ENCODE assay signal across 10 mouse cellular contexts in the genomic region with DNA sequence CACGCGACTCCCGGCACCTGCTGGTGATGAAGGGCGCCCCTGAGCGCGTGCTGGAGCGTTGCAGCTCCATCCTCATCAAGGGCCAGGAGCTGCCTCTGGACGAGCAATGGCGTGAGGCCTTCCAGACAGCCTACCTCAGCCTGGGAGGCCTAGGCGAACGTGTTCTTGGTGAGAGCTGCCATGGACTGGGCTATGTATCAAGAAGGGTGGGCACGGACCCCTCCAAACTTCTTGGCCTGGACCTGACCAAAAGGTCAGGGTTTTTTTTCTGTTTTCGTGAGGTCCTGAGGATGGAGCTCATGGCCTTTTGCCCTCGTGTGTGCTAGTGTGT. TPM values are rescaled to one million over a fixed set of nuclear protein-coding genes. Genes with fewer than 3 reads are reported as not detected.
A peak's percentile ranks its signal among the peaks of the same experiment; 100 is the strongest.
DNase-seq lines count a peak whose midpoint lies in the region; ATAC-seq and TF ChIP-seq lines count a peak whose summit lies in the region.
"Had no signal": no experiment of that assay in that cellular context is flagged by ENCODE, and none has a peak within 500 bp of the region (broad histone marks: within the 10 kb centered on the region; RNA-seq: fewer than 3 reads in every experiment).

No protein-coding gene starts in this region.

- H3K9me3 ChIP-seq in heart, embryonic 11.5 days (replicated peaks; ENCODE audit: control insufficient read depth, low read length), result no peaks in the 10 kb centered on the region
- no peaks in the 10 kb centered on the region for H3K9me3 ChIP-seq in ES-Bruce4 (replicated peaks; ENCODE audit: control insufficient read depth, insufficient read depth, low read length, poor library complexity, severe bottlenecking)
- H3K9me3 ChIP-seq in forebrain, postnatal 0 days (ENCODE audit: low read length), result no peaks in the 10 kb centered on the region
- H3K9me3 ChIP-seq in liver, embryonic 15.5 days (replicated peaks), result no peaks in the 10 kb centered on the region

- no peak for TF ChIP-seq EP300 in ES-Bruce4 (IDR thresholded peaks at IDR 0.05; ENCODE audit: insufficient read depth, low read depth, low read length)

- TF ChIP-seq POLR2A in ES-Bruce4 (IDR thresholded peaks at IDR 0.05; ENCODE audit: insufficient read depth, low read length), result no peak

- 12% methylated on average over 14 of the region's 14 CpGs for WGBS in heart, embryonic 11.5 days (ENCODE audit: insufficient replicate concordance)
- WGBS in forebrain, postnatal 0 days, result 8% methylated on average over 14 of the region's 14 CpGs
- WGBS in liver, embryonic 15.5 days (ENCODE audit: insufficient replicate concordance), result 13% methylated on average over 14 of the region's 14 CpGs

- H3K4me2 ChIP-seq in heart, embryonic 11.5 days, result peak overlapping the region; percentile 56
- H3K4me2 ChIP-seq in forebrain, postnatal 0 days (ENCODE audit: low read depth), result peak overlapping the region; percentile 59
- peak overlapping the region; percentile 70 for H3K4me2 ChIP-seq in liver, embryonic 15.5 days

- H3K27ac ChIP-seq in heart, embryonic 11.5 days (ENCODE audit: low read depth, low read length), result no peak overlapping the region
- no peak overlapping the region for H3K27ac ChIP-seq in ES-Bruce4 (ENCODE audit: insufficient read depth, low read length)
- H3K27ac ChIP-seq in forebrain, postnatal 0 days (ENCODE audit: low read depth, low read length), result no peak overlapping the region
- no peak overlapping the region for H3K27ac ChIP-seq in liver, embryonic 15.5 days (replicated peaks)

- no peak for TF ChIP-seq CTCF in ES-Bruce4 (IDR thresholded peaks at IDR 0.05; ENCODE audit: low read depth, low read length)
- TF ChIP-seq CTCF in forebrain, postnatal 0 days (IDR thresholded peaks at IDR 0.05; ENCODE audit: low read depth), result peak; percentile 11; the same call in 1 of the 2 replicates

- H3K27me3 ChIP-seq in heart, embryonic 11.5 days (ENCODE audit: control insufficient read depth, insufficient read depth, low read length), result peaks cover 46% of the 10 kb centered on the region
- no peaks in the 10 kb centered on the region; the same call in 1 of the 2 replicates for H3K27me3 ChIP-seq in ES-Bruce4 (ENCODE audit: control insufficient read depth, insufficient read depth, low read length, poor library complexity, severe bottlenecking)
- 0 out of 2 replicates have a peak, but pooled peaks cover 8% of the 10 kb centered on the region for H3K27me3 ChIP-seq in forebrain, postnatal 0 days (ENCODE audit: insufficient read depth, low read length)
- H3K27me3 ChIP-seq in liver, embryonic 15.5 days, result peaks cover 33% of the 10 kb centered on the region

- H3K36me3 ChIP-seq in heart, embryonic 11.5 days (ENCODE audit: control insufficient read depth, insufficient read depth, low read length), result no peaks in the 10 kb centered on the region
- H3K36me3 ChIP-seq in ES-Bruce4 (ENCODE audit: control insufficient read depth, insufficient read depth, low read length, poor library complexity, severe bottlenecking), result no peaks in the 10 kb centered on the region
- H3K36me3 ChIP-seq in forebrain, postnatal 0 days (ENCODE audit: insufficient read depth), result no peaks in the 10 kb centered on the region
- no peaks in the 10 kb centered on the region for H3K36me3 ChIP-seq in liver, embryonic 15.5 days (replicated peaks)

- H3K9ac ChIP-seq in heart, embryonic 11.5 days (ENCODE audit: low read depth, low read length), result no peak overlapping the region
- H3K9ac ChIP-seq in ES-Bruce4 (ENCODE audit: low read depth, poor library complexity, severe bottlenecking), result no peak overlapping the region
- 0 out of 2 replicates have a peak overlapping the region, but pooled peaks have one; percentile 33 for H3K9ac ChIP-seq in forebrain, postnatal 0 days
- no peak overlapping the region for H3K9ac ChIP-seq in liver, embryonic 15.5 days

- intact Hi-C loops in gastrocnemius, postnatal 14 days (cut with DNase I; ENCODE audit: low total_unique reads), result no loop called here

- H3K4me1 ChIP-seq in heart, embryonic 11.5 days (ENCODE audit: control insufficient read depth, insufficient read depth, low read length), result no peaks in the 10 kb centered on the region
- H3K4me1 ChIP-seq in ES-Bruce4 (ENCODE audit: control insufficient read depth, insufficient read depth, low read length), result no peaks in the 10 kb centered on the region
- H3K4me1 ChIP-seq in forebrain, postnatal 0 days (ENCODE audit: insufficient read depth), result 0 out of 2 replicates have a peak, but pooled peaks cover 8% of the 10 kb centered on the region
- H3K4me1 ChIP-seq in liver, embryonic 15.5 days (replicated peaks), result peaks cover 33% of the 10 kb centered on the region

- peak overlapping the region; percentile 26 for H3K4me3 ChIP-seq in heart, embryonic 11.5 days (ENCODE audit: low read depth, low read length)
- H3K4me3 ChIP-seq in ES-Bruce4 (ENCODE audit: low read depth, low read length), result peak overlapping the region; percentile 44
- peak overlapping the region; percentile 35 for H3K4me3 ChIP-seq in forebrain, postnatal 0 days (ENCODE audit: low read depth, low read length)
- peak overlapping the region; percentile 36 for H3K4me3 ChIP-seq in liver, embryonic 15.5 days (replicated peaks)

- no peak for DNase-seq in heart, postnatal 4 days
- DNase-seq in forebrain, postnatal 0 days, result no peak
- no peak for DNase-seq in urinary bladder, adult 2 months (ENCODE audit: low spot score)
- DNase-seq in layer of hippocampus, postnatal 14 days (ENCODE audit: low spot score in 2 of 2), result no peak
- no peak for DNase-seq in gastrocnemius, postnatal 14 days

- peak; percentile 1; the same call in 1 of the 2 replicates for ATAC-seq in heart, embryonic 11.5 days (replicated peaks; ENCODE audit: insufficient number of reproducible peaks, low FRiP score, low TSS enrichment)
- ATAC-seq in forebrain, postnatal 0 days, result no peak
- no peak for ATAC-seq in liver, embryonic 15.5 days (ENCODE audit: insufficient read depth)

RNA-seq across cellular contexts. Expression of gene Atp4a, which starts 5.7 kb away (rescaled TPM):
- 0.17 and 1.4 TPM in 2 replicates for polyA plus RNA-seq in heart, embryonic 11.5 days (2014; fragmentation: Nextera tagmentation; extraction: Ambion mirVana)
- total RNA-seq in heart, postnatal 4 days (2021), result under 1 TPM; 0.14 to 0.74 TPM
- 1.4 and 1.6 TPM in 2 replicates for polyA plus RNA-seq in ES-Bruce4 (2011; ENCODE audit: insufficient read depth, insufficient read length, low read depth, missing spikeins)
- total RNA-seq in forebrain, postnatal 0 days (2014; rRNA removed), result 1.2 and 2.0 TPM in 2 replicates
- 2.8 and 4.7 TPM in 2 replicates for polyA plus RNA-seq in forebrain, postnatal 0 days (2015; fragmentation: Nextera tagmentation; extraction: Ambion mirVana)
- polyA plus RNA-seq in liver, embryonic 15.5 days (2015; fragmentation: Nextera tagmentation; extraction: Ambion mirVana), result 1.7 and 2.9 TPM in 2 replicates
- 0.03 TPM in 1 of 2 replicates, not detected in the other for polyA plus RNA-seq in urinary bladder, adult 2 months (2012; rRNA removed)
- total RNA-seq in layer of hippocampus, postnatal 14 days (2021), result 1 to 10 TPM in 1 of 2 experiments, under 1 TPM in 1; 0.79 to 1.4 TPM
- under 1 TPM; 0.16 to 0.41 TPM for total RNA-seq in gastrocnemius, postnatal 14 days (2021)

RNA-seq across cellular contexts. Expression of gene Tmem147, which starts 11.7 kb away (rescaled TPM):
- 172 and 173 TPM in 2 replicates for polyA plus RNA-seq in heart, embryonic 11.5 days (2014; fragmentation: Nextera tagmentation; extraction: Ambion mirVana)
- 100 to 1,000 TPM; 208 to 221 TPM for total RNA-seq in heart, postnatal 4 days (2021)
- 66.7 and 75.8 TPM in 2 replicates for polyA plus RNA-seq in ES-Bruce4 (2011; ENCODE audit: insufficient read depth, insufficient read length, low read depth, missing spikeins)
- total RNA-seq in forebrain, postnatal 0 days (2014; rRNA removed), result 173 TPM in 2 replicates
- polyA plus RNA-seq in forebrain, postnatal 0 days (2015; fragmentation: Nextera tagmentation; extraction: Ambion mirVana), result 290 and 328 TPM in 2 replicates
- polyA plus RNA-seq in liver, embryonic 15.5 days (2015; fragmentation: Nextera tagmentation; extraction: Ambion mirVana), result 97.4 and 105 TPM in 2 replicates
- 97.6 and 129 TPM in 2 replicates for polyA plus RNA-seq in urinary bladder, adult 2 months (2012; rRNA removed)
- 100 to 1,000 TPM; 127 to 143 TPM for total RNA-seq in layer of hippocampus, postnatal 14 days (2021)
- 100 to 1,000 TPM; 222 to 233 TPM for total RNA-seq in gastrocnemius, postnatal 14 days (2021)

RNA-seq across cellular contexts. Expression of gene 2200002J24Rik, which starts 19.0 kb away (rescaled TPM):
- 0.70 and 1.6 TPM in 2 replicates for polyA plus RNA-seq in heart, embryonic 11.5 days (2014; fragmentation: Nextera tagmentation; extraction: Ambion mirVana)
- total RNA-seq in heart, postnatal 4 days (2021), result not detected
- polyA plus RNA-seq in ES-Bruce4 (2011; ENCODE audit: insufficient read depth, insufficient read length, low read depth, missing spikeins), result not detected in 2 replicates
- not detected in 2 replicates for total RNA-seq in forebrain, postnatal 0 days (2014; rRNA removed)
- not detected in 2 replicates for polyA plus RNA-seq in forebrain, postnatal 0 days (2015; fragmentation: Nextera tagmentation; extraction: Ambion mirVana)
- 0.48 and 0.99 TPM in 2 replicates for polyA plus RNA-seq in liver, embryonic 15.5 days (2015; fragmentation: Nextera tagmentation; extraction: Ambion mirVana)
- not detected in 2 replicates for polyA plus RNA-seq in urinary bladder, adult 2 months (2012; rRNA removed)
- not detected for total RNA-seq in layer of hippocampus, postnatal 14 days (2021)
- total RNA-seq in gastrocnemius, postnatal 14 days (2021), result not detected
- total RNA-seq: gastrocnemius, postnatal 36 days had no signal
- polyA plus RNA-seq: brain, embryonic 14.5 days had no signal

RNA-seq across cellular contexts. Expression of gene Gapdhs, which starts 25.8 kb away (rescaled TPM):
- polyA plus RNA-seq in heart, embryonic 11.5 days (2014; fragmentation: Nextera tagmentation; extraction: Ambion mirVana), result 0.25 and 0.36 TPM in 2 replicates
- not detected for total RNA-seq in heart, postnatal 4 days (2021)
- polyA plus RNA-seq in ES-Bruce4 (2011; ENCODE audit: insufficient read depth, insufficient read length, low read depth, missing spikeins), result not detected in 2 replicates
- not detected in 2 replicates for total RNA-seq in forebrain, postnatal 0 days (2014; rRNA removed)
- 0.15 and 0.65 TPM in 2 replicates for polyA plus RNA-seq in forebrain, postnatal 0 days (2015; fragmentation: Nextera tagmentation; extraction: Ambion mirVana)
- not detected in 2 replicates for polyA plus RNA-seq in liver, embryonic 15.5 days (2015; fragmentation: Nextera tagmentation; extraction: Ambion mirVana)
- polyA plus RNA-seq in urinary bladder, adult 2 months (2012; rRNA removed), result not detected in 2 replicates
- total RNA-seq in layer of hippocampus, postnatal 14 days (2021), result not detected
- total RNA-seq in gastrocnemius, postnatal 14 days (2021), result not detected
- total RNA-seq: gastrocnemius, postnatal 36 days had no signal
- polyA plus RNA-seq: brain, embryonic 14.5 days had no signal

RNA-seq across cellular contexts. Expression of gene Sbsn, which starts 33.6 kb away (rescaled TPM):
- polyA plus RNA-seq in heart, embryonic 11.5 days (2014; fragmentation: Nextera tagmentation; extraction: Ambion mirVana), result 0.49 and 0.56 TPM in 2 replicates
- 1 to 10 TPM; 4.8 to 5.1 TPM for total RNA-seq in heart, postnatal 4 days (2021)
- 12.4 and 14.6 TPM in 2 replicates for polyA plus RNA-seq in ES-Bruce4 (2011; ENCODE audit: insufficient read depth, insufficient read length, low read depth, missing spikeins)
- total RNA-seq in forebrain, postnatal 0 days (2014; rRNA removed), result 2.8 and 4.6 TPM in 2 replicates
- 2.3 and 3.5 TPM in 2 replicates for polyA plus RNA-seq in forebrain, postnatal 0 days (2015; fragmentation: Nextera tagmentation; extraction: Ambion mirVana)
- polyA plus RNA-seq in liver, embryonic 15.5 days (2015; fragmentation: Nextera tagmentation; extraction: Ambion mirVana), result 0.12 and 0.61 TPM in 2 replicates
- polyA plus RNA-seq in urinary bladder, adult 2 months (2012; rRNA removed), result 17.9 and 21.2 TPM in 2 replicates
- 10 to 100 TPM in 1 of 2 experiments, 1 to 10 TPM in 1; 6.8 to 10.7 TPM for total RNA-seq in layer of hippocampus, postnatal 14 days (2021)
- total RNA-seq in gastrocnemius, postnatal 14 days (2021), result 1 to 10 TPM; 3.7 to 4.1 TPM
